Mouse (Mus musculus) myocyte (in vitro differentiated cells): ENCODE data around the gene Prrg4.

ENCODE experiments used
- E2F4 ChIP-seq: IDR thresholded peaks from one replicate; pipeline ENCODE4 v1.6.1; 2011; ENCODE audit warnings: mild to moderate bottlenecking, control low read depth, moderate library complexity; ENCODE audit not compliant: insufficient read depth
- MAX ChIP-seq: IDR thresholded peaks from one replicate; pipeline ENCODE4 v1.6.1; 2011; ENCODE audit warnings: low read depth, mild to moderate bottlenecking, control low read depth
- MYOG ChIP-seq, 3 experiments: IDR thresholded peaks; one replicate each; pipeline ENCODE4 v1.6.1; 2011; ENCODE audit warnings: control low read depth in 2 of 3, low read depth in 2 of 3, mild to moderate bottlenecking in 2 of 3; ENCODE audit not compliant: insufficient read length in 2 of 3, control insufficient read depth in 1 of 3, insufficient read depth in 1 of 3
- POLR2A ChIP-seq: IDR thresholded peaks from one replicate; pipeline ENCODE4 v1.6.1; 2011; ENCODE audit warnings: low read depth, mild to moderate bottlenecking, control low read depth, moderate library complexity; ENCODE audit not compliant: insufficient read length
- POLR2AphosphoS2 ChIP-seq: IDR thresholded peaks from one replicate; pipeline ENCODE4 v1.6.1; 2011; ENCODE audit warnings: low read depth, control low read depth; ENCODE audit not compliant: insufficient read length
- SRF ChIP-seq: IDR thresholded peaks from one replicate; pipeline ENCODE4 v1.6.1; 2011; ENCODE audit warnings: low read depth; ENCODE audit not compliant: control insufficient read depth, insufficient read length
- TCF12 ChIP-seq: IDR thresholded peaks from one replicate; pipeline ENCODE4 v1.6.1; 2011; ENCODE audit warnings: mild to moderate bottlenecking, control low read depth; ENCODE audit not compliant: poor library complexity, insufficient read depth, severe bottlenecking
- USF1 ChIP-seq: IDR thresholded peaks from one replicate; pipeline ENCODE4 v1.6.1; 2011; ENCODE audit warnings: low read depth, mild to moderate bottlenecking, control low read depth, moderate library complexity

- TF ChIP-seq MAX (no peak), SRF (no peak), E2F4 (no peak), TCF12 (no peak), USF1 (no peak), POLR2AphosphoS2 (no peak), POLR2A (no peak), MYOG (IDR thresholded peaks at IDR 0.05; ENCODE audit: control insufficient read depth in 1 of 3, insufficient read depth in 1 of 3, insufficient read length in 2 of 3, low read depth in 2 of 3) (no peak)
Observed at GRCm38 (mm10) chr2:104854836-104855235, 5.2 kb upstream of the Prrg4 start.
